Mouse (Mus musculus): ENCODE data around the gene Zfp281. TPM values are rescaled to one million over a fixed set of nuclear protein-coding genes. Genes with fewer than 3 reads are reported as not detected.

The Zfp281 gene
- polyA plus RNA-seq (2014; fragmentation: Nextera tagmentation; extraction: Ambion mirVana): 26.7 and 28.4 TPM in 2 replicates

- Histone ChIP-seq H3K27me3 (replicated peaks; ENCODE audit: control insufficient read depth, insufficient read depth, low read length) (no peaks in the 10 kb centered on the region), H3K4me1 (ENCODE audit: control insufficient read depth, insufficient read depth, low read length) (peaks cover 29% of the 10 kb centered on the region), H3K4me3 (ENCODE audit: low read depth, low read length) (peak within 1 kb of the TSS; percentile 87), H3K4me2 (ENCODE audit: low read length) (peak within 1 kb of the TSS; percentile 79), H3K9me3 (replicated peaks; ENCODE audit: control insufficient read depth, low read length) (no peaks in the 10 kb centered on the region), H3K36me3 (ENCODE audit: control insufficient read depth, insufficient read depth, low read length) (peaks cover 19% of the 10 kb centered on the region), H3K9ac (ENCODE audit: low read length) (peak within 1 kb of the TSS; percentile 94), H3K27ac (ENCODE audit: low read depth, low read length) (peak within 1 kb of the TSS; percentile 95)
- DNase-seq (ENCODE audit: low spot score) (peak; percentile 99), ATAC-seq (peak; percentile 98)
- 2% methylated on average over 45 of the region's 45 CpGs for WGBS
Measured at GRCm38 (mm10) chr1:136624146-136625018, at the start of gene Zfp281. Zfp281 (plus strand) TSS chr1:136624901.

- Histone ChIP-seq H3K4me3 (ENCODE audit: low read depth, low read length) (no peak overlapping the region), H3K27me3 (replicated peaks; ENCODE audit: control insufficient read depth, insufficient read depth, low read length) (no peaks in the 10 kb centered on the region), H3K4me1 (ENCODE audit: control insufficient read depth, insufficient read depth, low read length) (no peaks in the 10 kb centered on the region), H3K27ac (ENCODE audit: low read depth, low read length) (no peak overlapping the region), H3K4me2 (ENCODE audit: low read length) (no peak overlapping the region), H3K9ac (ENCODE audit: low read length) (no peak overlapping the region), H3K36me3 (ENCODE audit: control insufficient read depth, insufficient read depth, low read length) (no peaks in the 10 kb centered on the region), H3K9me3 (replicated peaks; ENCODE audit: control insufficient read depth, low read length) (no peaks in the 10 kb centered on the region)
- 43% methylated on average over 16 of the region's 16 CpGs for WGBS
- ATAC-seq: no peak
- DNase-seq (ENCODE audit: low spot score): no peak
Measured at GRCm38 (mm10) chr1:136577890-136578663, 46.6 kb upstream of the Zfp281 start.

- WGBS: 87% methylated on average over 14 of the region's 14 CpGs
- no peak overlapping the region for H3K4me3 ChIP-seq (ENCODE audit: low read depth, low read length)
- DNase-seq (ENCODE audit: low spot score) (no peak), ATAC-seq (no peak)
- no peaks in the 10 kb centered on the region for H3K36me3 ChIP-seq (ENCODE audit: control insufficient read depth, insufficient read depth, low read length)
- H3K9me3 ChIP-seq (replicated peaks; ENCODE audit: control insufficient read depth, low read length): no peaks in the 10 kb centered on the region
- no peak overlapping the region for H3K4me2 ChIP-seq (ENCODE audit: low read length)
- no peak overlapping the region for H3K9ac ChIP-seq (ENCODE audit: low read length)
- H3K27me3 ChIP-seq (replicated peaks; ENCODE audit: control insufficient read depth, insufficient read depth, low read length): no peaks in the 10 kb centered on the region
- H3K27ac ChIP-seq (ENCODE audit: low read depth, low read length): no peak overlapping the region
- no peaks in the 10 kb centered on the region for H3K4me1 ChIP-seq (ENCODE audit: control insufficient read depth, insufficient read depth, low read length)
Measured at GRCm38 (mm10) chr1:136579360-136579759, 45.3 kb upstream of the Zfp281 start.

- no peaks in the 10 kb centered on the region for H3K36me3 ChIP-seq (ENCODE audit: control insufficient read depth, insufficient read depth, low read length)
- DNase-seq (ENCODE audit: low spot score): no peak
- WGBS: 88% methylated on average over 8 of the region's 8 CpGs
- no peak for ATAC-seq
- no peaks in the 10 kb centered on the region for H3K9me3 ChIP-seq (replicated peaks; ENCODE audit: control insufficient read depth, low read length)
- H3K4me2 ChIP-seq (ENCODE audit: low read length): no peak overlapping the region
- H3K27me3 ChIP-seq (replicated peaks; ENCODE audit: control insufficient read depth, insufficient read depth, low read length): no peaks in the 10 kb centered on the region
- H3K4me1 ChIP-seq (ENCODE audit: control insufficient read depth, insufficient read depth, low read length): no peaks in the 10 kb centered on the region
- H3K9ac ChIP-seq (ENCODE audit: low read length): no peak overlapping the region
- no peak overlapping the region for H3K27ac ChIP-seq (ENCODE audit: low read depth, low read length)
- H3K4me3 ChIP-seq (ENCODE audit: low read depth, low read length): no peak overlapping the region
Measured at GRCm38 (mm10) chr1:136580266-136580665, 44.4 kb upstream of the Zfp281 start.

- H3K9ac ChIP-seq (ENCODE audit: low read length): no peak overlapping the region
- H3K27ac ChIP-seq (ENCODE audit: low read depth, low read length): no peak overlapping the region
- no peaks in the 10 kb centered on the region for H3K27me3 ChIP-seq (replicated peaks; ENCODE audit: control insufficient read depth, insufficient read depth, low read length)
- no peaks in the 10 kb centered on the region for H3K36me3 ChIP-seq (ENCODE audit: control insufficient read depth, insufficient read depth, low read length)
- WGBS: 94% methylated on average over 8 of the region's 8 CpGs
- no peak for ATAC-seq
- no peak overlapping the region for H3K4me3 ChIP-seq (ENCODE audit: low read depth, low read length)
- H3K4me2 ChIP-seq (ENCODE audit: low read length): no peak overlapping the region
- no peaks in the 10 kb centered on the region for H3K4me1 ChIP-seq (ENCODE audit: control insufficient read depth, insufficient read depth, low read length)
- no peaks in the 10 kb centered on the region for H3K9me3 ChIP-seq (replicated peaks; ENCODE audit: control insufficient read depth, low read length)
- DNase-seq (ENCODE audit: low spot score): no peak
Measured at GRCm38 (mm10) chr1:136581841-136582240, 42.9 kb upstream of the Zfp281 start.

- H3K27me3 ChIP-seq (replicated peaks; ENCODE audit: control insufficient read depth, insufficient read depth, low read length): no peaks in the 10 kb centered on the region
- H3K9ac ChIP-seq (ENCODE audit: low read length): no peak overlapping the region
- no peak overlapping the region for H3K4me3 ChIP-seq (ENCODE audit: low read depth, low read length)
- no peak for ATAC-seq
- H3K9me3 ChIP-seq (replicated peaks; ENCODE audit: control insufficient read depth, low read length): no peaks in the 10 kb centered on the region
- H3K36me3 ChIP-seq (ENCODE audit: control insufficient read depth, insufficient read depth, low read length): no peaks in the 10 kb centered on the region
- 82% methylated on average over 13 of the region's 13 CpGs for WGBS
- H3K4me1 ChIP-seq (ENCODE audit: control insufficient read depth, insufficient read depth, low read length): no peaks in the 10 kb centered on the region
- no peak overlapping the region for H3K4me2 ChIP-seq (ENCODE audit: low read length)
- no peak overlapping the region for H3K27ac ChIP-seq (ENCODE audit: low read depth, low read length)
- no peak for DNase-seq (ENCODE audit: low spot score)
Measured at GRCm38 (mm10) chr1:136587761-136588405, 36.8 kb upstream of the Zfp281 start.

GRCm38 (mm10) chr1:136588908-136589307, 35.8 kb upstream of the Zfp281 start:
- Histone ChIP-seq H3K27ac (ENCODE audit: low read depth, low read length) (no peak overlapping the region), H3K36me3 (ENCODE audit: control insufficient read depth, insufficient read depth, low read length) (no peaks in the 10 kb centered on the region), H3K4me3 (ENCODE audit: low read depth, low read length) (no peak overlapping the region), H3K27me3 (replicated peaks; ENCODE audit: control insufficient read depth, insufficient read depth, low read length) (no peaks in the 10 kb centered on the region), H3K4me1 (ENCODE audit: control insufficient read depth, insufficient read depth, low read length) (no peaks in the 10 kb centered on the region), H3K9me3 (replicated peaks; ENCODE audit: control insufficient read depth, low read length) (no peaks in the 10 kb centered on the region), H3K9ac (ENCODE audit: low read length) (peak overlapping the region; percentile 41; the same call in 1 of the 2 replicates), H3K4me2 (ENCODE audit: low read length) (peak overlapping the region; percentile 33)
- 0 out of 2 replicates have a peak, but pooled peaks have one; percentile 20 for ATAC-seq
- peak; percentile 44 for DNase-seq (ENCODE audit: low spot score)
- 17% methylated on average over 9 of the region's 9 CpGs for WGBS

GRCm38 (mm10) chr1:136592741-136593140, 32.0 kb upstream of the Zfp281 start:
- Histone ChIP-seq H3K4me1 (ENCODE audit: control insufficient read depth, insufficient read depth, low read length) (no peaks in the 10 kb centered on the region), H3K36me3 (ENCODE audit: control insufficient read depth, insufficient read depth, low read length) (no peaks in the 10 kb centered on the region), H3K4me3 (ENCODE audit: low read depth, low read length) (no peak overlapping the region), H3K27ac (ENCODE audit: low read depth, low read length) (no peak overlapping the region), H3K9ac (ENCODE audit: low read length) (no peak overlapping the region), H3K27me3 (replicated peaks; ENCODE audit: control insufficient read depth, insufficient read depth, low read length) (no peaks in the 10 kb centered on the region), H3K4me2 (ENCODE audit: low read length) (no peak overlapping the region), H3K9me3 (replicated peaks; ENCODE audit: control insufficient read depth, low read length) (no peaks in the 10 kb centered on the region)
- no peak for DNase-seq (ENCODE audit: low spot score)
- WGBS: 92% methylated on average over 2 of the region's 2 CpGs
- ATAC-seq: no peak
